Mouse (Mus musculus): Measurements from ENCODE around the gene Mrpl54.

Mrpl54 gene

DNA sequence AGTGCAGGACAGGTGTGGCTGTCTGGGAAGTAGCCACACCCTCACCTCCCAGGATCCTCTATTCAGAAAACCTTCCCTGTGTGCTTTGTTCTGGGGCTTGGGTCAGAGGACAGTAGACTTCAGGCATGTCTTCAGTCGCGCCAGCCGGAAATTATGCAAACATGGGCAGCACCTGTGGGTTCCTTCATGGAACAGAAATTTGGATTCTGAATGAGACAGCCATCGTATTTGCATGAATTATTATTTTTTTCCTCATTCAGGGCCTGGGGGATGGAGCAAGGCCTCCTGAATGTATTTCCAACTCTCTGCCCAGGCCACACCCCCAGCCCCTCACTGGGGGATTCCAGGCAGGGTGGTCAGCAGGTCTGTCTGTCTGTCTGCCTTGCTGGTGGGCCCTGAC lies 5.7 kb downstream of the Mrpl54 start:
- DNase-seq (ENCODE audit: low spot score): no peak

DNA sequence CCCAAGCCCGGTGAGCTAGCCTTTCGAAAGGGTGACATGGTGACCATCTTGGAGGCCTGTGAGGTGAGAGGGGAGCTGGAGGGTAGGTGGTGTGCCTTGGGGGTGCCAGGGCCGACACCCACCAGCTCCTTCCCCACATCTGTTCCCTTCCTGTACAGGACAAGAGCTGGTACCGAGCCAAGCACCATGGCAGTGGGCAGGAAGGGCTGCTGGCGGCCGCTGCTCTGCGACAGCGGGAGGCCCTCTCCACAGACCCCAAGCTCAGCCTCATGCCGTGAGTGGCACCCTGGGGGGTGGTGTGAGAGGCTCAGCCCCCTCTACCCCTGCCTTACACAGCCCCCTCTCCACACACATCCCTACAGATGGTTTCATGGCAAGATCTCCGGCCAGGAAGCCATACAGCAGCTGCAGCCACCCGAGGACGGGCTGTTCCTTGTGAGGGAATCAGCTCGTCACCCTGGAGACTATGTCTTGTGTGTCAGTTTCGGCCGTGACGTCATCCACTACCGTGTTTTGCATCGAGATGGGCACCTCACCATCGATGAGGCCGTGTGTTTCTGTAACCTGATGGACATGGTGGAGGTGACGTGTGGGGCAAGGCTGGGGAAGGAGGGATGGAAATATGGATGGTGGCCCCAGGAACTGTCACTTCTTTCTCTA lies 7.4 kb downstream of the Mrpl54 start:
- peak; percentile 12 for DNase-seq (ENCODE audit: low spot score)

DNA sequence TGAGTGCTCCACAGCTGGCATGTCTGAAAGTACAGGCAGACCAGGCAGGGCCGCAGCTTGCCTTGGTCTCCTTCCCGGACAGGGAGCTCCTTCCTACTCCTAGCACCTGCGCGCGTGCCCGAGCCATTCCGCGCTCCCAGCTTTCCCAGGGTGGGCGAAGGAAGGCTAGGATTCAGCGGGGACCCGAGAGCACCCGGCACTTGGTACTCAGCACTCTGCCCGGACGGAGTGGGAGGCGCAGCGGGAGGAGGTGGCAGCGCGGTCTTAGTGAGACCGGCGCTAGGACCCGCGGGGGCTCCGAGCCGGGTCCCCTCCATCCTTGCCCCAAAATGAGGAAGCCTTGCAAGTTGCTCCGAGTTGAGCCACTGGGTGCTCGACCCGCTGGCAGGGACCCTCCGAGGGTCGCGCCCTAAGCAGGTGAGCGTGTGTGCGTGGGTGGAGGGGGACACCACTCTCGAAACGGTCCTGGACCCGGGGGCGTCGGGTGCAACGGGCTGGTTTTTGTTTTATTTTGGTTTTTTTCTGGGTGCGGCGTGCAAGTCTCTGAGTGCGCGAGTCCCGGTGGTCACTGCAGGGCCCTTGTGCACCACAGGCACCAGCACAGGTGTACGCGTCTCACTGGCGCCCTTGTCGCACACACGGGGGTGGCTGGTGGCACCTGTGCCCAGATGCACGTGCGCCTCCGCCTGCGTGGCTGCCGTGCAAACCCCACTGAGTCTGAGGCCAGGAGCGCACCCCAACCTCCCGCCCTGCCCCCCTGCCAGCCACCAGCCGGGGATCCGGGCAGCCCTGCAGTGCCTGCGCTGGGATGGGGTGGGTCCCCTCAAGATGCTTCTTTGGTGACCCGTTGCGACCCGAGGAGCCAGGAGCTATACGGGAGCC lies 9.3 kb downstream of the Mrpl54 start:
- DNase-seq (ENCODE audit: low spot score): no peak

DNA sequence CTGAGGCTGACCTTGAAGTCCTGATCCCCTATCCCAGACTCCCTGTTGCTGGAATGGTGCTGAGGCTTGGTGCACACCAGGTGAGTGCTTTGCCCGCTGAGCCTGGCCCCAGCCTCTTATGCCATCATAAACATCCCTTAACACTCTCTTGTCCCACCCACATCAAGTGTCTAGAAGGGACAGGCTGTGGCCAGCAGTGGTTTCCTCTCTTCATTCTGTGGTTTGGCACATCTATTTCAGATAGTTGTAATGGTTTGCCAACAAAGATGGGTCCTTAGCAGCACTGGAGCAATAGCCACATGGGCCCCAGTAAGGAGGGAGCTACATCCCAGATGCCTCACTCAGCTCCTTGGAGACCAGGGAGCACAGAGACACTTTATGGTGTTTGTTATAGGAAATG lies 11.8 kb downstream of the Mrpl54 start:
- no peak for DNase-seq (ENCODE audit: low spot score)

DNA sequence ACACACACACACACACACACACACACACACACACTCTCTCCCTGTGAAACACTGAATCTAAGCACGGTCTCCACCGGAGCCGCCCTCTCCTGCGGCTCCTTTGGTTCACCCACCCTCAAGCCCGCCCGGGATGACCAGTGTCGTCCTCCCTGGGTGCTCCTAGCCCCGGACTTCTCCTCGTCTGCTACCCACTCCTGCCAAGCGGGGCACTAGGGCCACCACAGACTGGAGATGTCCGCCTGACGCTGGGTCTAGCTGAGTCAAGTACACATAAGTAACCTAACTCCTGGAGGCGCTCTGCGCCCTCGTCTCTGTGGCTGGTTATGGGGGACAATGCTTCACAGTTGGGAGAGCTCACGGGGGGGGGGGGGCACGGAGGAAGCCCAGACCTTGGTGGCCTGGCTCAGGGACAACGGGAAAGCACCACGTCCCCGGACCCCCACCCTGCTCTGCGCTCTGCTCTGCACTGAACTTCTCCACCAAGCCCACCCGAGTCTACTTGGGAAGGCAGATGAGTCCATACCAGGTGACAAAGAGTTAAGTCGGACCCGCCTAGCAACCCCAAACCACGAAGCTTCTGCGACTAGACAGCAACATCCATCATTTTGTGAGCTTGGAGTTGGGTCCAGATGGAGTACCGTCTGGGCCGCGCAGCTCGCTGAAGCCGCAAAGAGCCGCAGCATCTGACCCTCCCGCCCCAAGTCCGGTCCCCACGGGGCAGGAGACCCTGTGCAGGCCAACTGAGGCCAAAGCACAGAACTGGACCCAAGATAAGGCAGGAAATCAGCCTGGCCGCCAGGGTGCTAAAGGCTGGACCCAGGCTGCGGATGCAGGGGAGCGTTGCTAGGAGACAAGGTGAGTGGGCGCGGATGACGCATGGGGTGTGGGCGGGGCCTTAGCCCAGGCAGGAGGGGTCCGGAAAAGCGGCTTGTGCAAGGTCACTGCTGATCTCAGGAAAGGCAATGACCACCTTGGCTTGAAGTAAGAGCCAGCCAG lies 14.0 kb downstream of the Mrpl54 start, which contains the start of gene Matk:
Gene Matk, plus strand, starts transcription at position 512 of the 996 bp plus-strand sequence.
- peak; percentile 32 for DNase-seq (ENCODE audit: low spot score)

DNA sequence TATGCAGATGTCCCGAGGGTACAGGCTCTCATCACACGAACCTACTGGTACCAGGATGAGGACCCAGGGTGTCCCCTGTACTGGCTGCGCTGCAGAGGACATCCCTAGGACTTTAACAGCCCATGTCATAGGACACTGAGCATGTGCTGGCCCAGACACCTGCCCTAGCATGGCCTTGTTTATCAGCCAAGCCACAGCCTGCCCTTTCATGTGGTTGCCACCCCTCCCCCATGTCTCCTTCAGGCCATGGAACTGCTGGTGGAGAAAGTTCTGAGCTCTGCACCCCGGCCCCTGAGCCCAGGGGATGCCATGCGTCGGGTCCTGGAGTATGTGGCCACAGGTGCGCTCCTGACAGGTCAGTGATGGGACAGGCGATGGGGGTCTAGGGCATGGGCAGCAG lies 17.3 kb downstream of the Mrpl54 start:
- DNase-seq (ENCODE audit: low spot score): no peak

DNA sequence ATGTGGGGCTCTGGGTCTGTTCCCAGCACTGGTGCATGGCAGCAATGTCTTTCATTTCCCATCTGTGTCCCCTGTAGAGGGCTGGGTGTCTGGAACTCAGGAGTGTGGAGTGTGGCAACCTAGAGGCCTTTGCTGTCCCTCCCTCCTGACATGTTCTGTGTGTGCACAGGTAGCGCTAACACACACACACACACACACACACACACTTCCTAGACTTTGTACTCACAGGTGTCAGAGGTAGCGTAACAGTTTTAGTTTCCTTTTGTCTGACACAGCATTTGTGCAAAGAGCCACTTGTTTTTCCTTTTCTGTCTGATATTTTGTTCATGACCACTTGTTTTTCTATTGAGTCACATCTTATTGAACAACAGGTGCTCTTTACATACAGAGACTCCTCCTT lies 18.9 kb downstream of the Mrpl54 start:
- DNase-seq (ENCODE audit: low spot score): no peak

DNA sequence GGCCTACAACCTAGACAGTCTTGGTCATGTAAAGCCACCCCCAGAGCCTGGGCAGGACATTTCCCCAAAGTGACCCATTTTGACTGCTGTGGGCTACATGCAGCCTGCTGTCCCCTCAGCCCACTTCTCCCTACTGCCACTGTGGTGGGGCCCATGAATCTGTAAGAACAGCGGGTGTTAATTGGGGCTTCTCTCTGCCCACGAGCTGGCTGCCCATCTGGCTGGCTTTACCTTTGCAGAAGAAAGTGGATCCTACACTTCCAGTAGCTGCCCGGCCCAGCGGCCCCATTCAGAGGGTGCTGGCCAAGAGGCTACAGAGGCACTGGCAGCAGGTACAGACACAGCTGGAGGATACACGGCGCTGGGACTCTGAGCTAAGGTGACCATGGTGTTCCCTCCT lies 21.6 kb downstream of the Mrpl54 start:
- no peak for DNase-seq (ENCODE audit: low spot score)

DNA sequence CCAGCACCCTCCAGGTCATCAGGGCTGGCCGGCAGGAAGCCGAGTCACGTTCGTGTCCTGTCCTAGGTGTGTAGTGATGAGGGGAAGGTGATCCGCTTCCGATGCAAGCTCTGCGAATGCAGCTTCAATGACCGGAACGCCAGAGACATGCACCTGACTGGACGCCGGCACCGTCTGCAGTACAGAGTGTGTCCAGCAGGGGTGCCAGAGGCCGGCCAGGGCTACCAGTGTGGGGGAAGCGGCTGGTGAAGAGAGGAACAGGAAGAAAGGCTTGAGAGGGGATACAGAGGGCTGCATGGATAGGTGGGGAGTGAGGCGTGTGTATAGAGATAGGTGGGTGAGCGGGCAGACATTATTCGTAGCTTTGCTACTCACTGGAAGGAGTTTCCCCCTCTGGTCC lies 22.1 kb downstream of the Mrpl54 start:
- DNase-seq (ENCODE audit: low spot score): peak; percentile 45

DNA sequence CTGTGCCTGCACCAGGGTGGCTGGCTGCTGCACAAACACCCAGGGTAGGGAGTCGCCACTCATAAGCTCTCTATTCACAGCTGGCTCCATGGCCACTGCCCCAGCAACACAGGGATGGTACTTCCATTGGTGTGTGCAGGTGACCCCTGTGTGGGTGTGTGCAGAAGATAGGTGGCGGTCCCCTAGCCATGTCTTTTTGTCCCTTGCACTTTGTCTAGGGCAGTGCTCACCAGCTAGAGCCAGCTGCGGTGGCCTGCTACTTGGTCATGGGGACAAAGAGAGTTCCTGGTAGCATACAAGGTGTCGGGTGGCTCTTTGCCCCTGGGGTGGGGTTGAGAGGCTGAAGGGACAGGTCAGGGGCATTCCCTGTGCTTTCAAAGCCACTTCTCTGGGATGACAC lies 22.6 kb downstream of the Mrpl54 start:
- no peak for DNase-seq (ENCODE audit: low spot score)

DNA sequence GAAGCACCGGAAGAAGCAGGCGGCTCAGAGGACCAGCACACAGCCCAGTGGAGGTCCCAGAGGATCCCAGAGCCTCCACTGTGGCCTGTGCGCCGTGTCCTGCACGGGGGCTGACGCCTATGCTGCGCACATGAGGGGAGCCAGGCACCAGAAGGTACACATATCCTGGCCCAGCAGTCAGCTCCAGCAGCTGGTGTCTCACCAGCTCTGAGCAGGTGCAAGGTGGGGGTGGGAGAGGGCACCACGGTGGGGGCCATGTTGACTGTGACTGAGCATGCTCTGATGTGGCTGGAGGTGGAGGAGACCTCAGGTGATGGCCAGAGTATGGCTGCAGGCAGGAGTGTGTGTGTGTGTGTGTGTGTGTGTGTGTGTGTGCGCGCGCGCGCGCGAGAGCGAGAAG lies 24.7 kb downstream of the Mrpl54 start:
- no peak for DNase-seq (ENCODE audit: low spot score)

DNA sequence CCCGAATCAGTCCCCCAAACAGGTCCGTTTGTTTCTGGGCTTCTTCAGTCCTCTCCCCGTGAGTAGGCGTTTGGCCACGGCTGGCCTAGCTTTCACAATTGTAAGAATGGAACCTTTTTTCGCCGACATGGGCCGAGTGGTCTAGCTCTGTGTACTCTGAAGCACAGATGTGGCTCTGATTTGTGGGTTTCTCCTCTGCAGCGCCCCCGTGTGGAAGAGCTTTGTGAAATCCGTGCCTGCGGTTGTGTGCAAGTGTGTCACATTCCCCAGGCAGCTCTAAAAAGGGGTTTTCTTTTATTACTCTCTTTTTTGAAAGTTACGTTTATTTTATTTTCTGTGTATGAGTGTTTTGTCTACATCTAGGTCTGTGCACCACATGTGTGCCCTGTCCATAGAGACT lies 25.9 kb downstream of the Mrpl54 start:
- DNase-seq (ENCODE audit: low spot score): peak; percentile 27

DNA sequence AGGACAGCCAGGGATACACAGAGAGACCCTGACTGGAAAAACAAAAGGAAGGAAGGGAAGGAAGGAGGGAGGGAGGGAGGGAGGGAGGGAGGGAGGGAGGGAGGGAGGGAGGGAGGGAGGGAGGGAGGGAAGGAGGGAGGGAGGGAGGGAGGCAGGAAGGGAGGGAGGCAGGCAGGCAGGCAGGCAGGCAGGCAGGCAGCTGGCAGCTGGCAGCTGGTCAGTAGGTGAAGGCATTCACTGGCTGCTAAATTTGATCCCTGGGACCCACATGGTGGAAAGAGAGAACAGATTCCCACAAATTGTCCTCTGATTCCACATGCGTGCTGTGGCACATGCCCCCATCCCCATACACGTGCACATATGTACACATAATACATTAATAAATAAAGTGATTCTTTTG lies 28.1 kb downstream of the Mrpl54 start:
- no peak for DNase-seq (ENCODE audit: low spot score)

DNA sequence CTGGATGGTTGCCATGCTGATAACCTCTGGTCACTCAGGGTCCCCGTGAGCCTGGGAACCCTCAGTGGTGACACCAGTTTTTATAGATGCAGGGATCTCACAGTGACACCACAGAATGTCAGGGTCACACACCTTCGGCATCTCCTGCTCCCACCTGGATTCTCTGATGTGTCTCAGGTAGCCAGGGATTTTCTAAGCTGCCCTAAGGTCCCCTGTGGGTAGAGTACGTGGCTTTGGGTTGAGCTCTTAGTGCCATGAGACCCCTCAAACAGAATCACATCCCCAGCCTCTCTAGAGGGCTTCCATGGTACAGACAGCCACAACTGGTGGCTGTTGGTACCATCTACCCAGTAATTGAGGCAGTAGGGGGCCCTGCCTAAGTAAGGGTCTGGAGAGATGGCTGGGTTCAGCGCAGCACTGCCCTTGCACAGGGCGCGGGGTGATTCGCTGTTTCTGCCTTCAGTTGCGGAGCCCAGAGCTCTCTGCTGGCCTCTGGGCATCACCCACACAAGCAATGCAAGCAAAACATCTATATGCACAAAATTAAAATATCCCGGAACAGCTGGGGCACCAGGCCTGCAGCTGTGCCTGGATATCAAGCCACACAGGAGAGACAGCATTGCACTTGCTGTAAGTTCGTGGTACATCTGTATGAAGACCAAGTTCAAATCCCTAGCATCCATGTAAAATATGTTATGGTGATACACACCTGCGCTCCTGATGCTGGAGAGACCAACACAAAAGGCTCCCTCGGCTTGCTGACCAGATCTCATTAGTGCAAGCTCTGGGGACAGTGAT lies 30.1 kb downstream of the Mrpl54 start:
- DNase-seq (ENCODE audit: low spot score): no peak

DNA sequence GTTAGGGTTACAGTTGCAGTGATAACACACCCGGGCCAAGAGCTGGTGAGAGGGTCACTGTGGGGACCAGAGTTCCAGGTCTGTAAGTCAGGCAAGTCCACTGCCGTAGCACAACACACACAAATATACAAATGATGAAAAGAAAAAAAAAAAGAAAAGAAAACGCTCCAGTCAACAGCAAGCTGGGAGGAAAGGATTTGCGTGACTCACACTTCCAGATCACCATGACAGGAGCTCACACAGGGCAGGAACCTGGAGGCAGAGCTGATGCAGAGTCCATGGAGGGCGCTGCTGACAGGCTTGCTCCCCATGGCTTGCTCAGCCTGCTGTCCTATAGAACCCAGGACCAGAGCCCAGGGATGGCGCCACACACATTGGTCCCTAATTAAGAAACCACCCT lies 32.5 kb downstream of the Mrpl54 start:
- DNase-seq (ENCODE audit: low spot score): peak; percentile 61

DNA sequence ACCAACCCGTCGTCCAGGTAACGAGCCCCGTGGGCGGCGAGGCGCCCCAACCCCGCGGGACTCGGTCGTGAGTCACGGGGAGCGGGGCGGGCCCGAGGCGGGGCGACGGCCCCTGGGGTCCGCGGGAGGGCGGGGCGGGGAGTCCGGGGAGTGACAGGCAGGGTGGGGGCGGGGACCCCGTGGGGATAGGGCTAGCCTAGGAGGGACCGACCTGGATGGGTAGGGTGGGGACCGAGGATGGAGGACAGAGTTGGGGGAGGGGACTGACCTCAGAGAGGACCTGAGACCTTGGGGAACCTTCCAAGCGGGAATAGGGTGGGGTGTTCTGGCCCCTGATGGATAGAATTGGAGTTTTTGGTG lies 33.5 kb downstream of the Mrpl54 start:
- no peak for DNase-seq (ENCODE audit: low spot score)

DNA sequence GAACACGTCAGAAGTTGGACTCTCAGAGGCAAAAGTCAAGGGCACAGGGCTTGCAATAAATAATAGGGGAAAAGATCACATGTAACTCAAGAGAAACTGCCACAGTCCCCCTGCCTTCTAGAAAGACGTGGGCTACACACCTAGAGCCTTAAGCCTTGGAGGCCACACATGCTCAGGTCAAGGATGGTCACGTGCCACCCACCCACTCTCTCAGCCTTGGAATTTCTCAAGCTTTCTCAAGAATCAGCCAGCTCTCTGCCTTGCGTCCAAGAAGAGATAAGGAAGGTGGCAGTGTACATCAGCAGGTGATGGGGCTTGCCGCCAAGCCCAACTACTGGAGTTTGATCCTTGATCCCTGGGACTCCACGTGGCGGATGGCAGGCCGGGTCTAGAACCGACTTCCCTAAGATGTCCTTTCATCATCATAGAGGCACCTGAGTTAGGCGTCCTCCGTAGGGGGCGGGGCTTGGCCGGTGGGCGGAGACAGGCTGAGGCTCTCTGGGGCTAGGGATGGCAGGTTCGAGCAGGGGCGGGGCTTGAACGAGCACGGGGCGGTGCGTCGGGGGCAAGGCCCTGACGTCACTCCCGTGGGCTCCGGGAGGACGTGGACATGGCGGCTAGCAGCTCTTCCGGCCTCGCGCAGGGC lies 34.0 kb downstream of the Mrpl54 start, which contains the start of gene Zfr2:
Gene Zfr2, plus strand, starts transcription at position 576 of the 646 bp plus-strand sequence.
- DNase-seq (ENCODE audit: low spot score): peak; percentile 96

DNA sequence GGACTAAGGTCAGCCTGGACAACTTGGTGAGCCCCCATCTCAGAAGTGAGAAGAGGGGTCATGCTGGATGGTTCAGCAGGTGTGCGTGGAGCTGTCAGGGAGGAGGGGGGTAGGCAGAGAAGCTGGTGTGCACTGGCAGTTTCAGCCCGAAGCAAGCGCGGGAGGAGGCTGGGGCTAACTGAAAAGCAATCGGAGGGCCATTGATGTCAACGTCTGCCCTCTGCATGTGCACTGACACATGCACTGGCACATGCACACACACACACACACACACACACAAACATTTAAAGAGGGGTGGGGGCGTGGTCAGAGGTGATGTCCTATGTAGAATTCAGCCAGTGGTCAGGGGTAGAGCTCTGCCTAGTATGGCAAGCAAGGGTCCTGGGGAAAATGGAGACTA lies 35.3 kb downstream of the Mrpl54 start:
- no peak for DNase-seq (ENCODE audit: low spot score)

DNA sequence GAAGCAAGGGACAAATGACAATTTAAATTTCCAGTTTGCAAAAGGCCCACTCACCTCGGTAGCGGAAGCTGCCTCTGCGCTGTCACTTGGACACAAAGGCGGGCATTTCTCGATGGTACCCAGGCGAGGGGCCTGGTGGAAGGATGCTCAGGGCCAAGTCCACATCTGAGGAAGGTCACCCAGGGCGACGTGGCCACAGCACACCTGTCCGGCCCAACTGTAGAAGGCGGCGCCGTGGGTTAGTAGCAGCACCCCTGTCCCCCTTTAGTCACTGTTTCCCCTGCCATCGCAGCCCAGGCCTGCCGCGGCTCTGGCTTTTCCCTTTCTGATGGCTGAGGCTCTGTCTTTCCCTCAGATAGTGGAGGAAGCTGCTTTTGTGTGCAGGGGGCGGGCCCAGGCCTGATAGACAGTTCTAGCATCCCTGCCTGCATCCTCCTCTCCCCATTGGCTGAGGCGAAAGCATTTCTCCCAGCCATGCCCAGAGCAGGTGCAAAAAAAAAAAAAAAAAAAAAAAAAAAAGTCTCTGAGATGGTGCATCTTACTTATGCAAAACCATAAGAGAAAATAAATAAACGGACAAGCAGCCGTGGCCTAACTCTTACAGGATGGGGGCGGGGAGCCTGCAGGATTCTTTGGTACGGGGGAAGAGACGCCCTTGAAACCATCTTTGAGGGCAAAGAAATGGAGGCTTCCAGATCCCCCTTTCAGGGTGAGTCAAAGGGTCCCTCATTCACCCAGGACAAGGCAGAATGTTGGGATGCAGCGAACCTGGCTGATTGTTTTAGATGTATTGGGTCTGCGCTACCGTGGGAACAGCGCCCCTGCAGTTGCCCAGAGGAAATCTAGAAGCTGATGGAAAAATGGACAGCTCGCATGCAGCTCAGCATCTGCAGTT lies 36.0 kb downstream of the Mrpl54 start, which contains the start of gene Atcay:
Gene Atcay, minus strand, starts transcription at position 396 of the 895 bp plus-strand sequence.
- DNase-seq (ENCODE audit: low spot score): peak; percentile 90

Data from MN1 (cell line).